ENCODE assay signal across 18 mouse cellular contexts in the genomic region with DNA sequence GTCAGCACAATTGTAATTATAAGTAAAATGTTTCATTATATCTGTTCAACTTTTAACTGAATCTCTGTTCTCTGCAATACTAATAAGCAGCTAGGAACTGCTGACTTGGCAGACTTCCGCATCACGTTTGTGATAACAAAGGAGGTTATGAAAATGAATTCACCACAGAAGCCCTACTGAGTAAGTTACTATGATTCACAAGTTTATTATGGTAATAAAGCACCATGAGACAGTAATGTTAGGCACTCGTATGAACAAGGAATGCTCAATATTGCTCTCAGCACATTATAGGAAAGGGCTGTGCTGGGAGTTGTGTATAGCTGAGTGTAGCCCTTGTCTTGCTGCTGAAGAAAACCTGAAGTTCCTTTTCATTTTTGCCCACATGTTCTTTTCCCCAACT.
"Had no signal": no experiment of that assay in that cellular context is flagged by ENCODE, and none has a peak within 500 bp of the region (broad histone marks: within the 10 kb centered on the region; RNA-seq: fewer than 3 reads in every experiment).

No protein-coding gene starts in this region.

- H3K27me3 ChIP-seq: limb, embryonic 12.5 days; limb, embryonic 15.5 days; midbrain, embryonic 13.5 days had no signal

- H3K27ac ChIP-seq: limb, embryonic 12.5 days; limb, embryonic 15.5 days; liver, embryonic 14.5 days; macrophage; midbrain, embryonic 13.5 days had no signal

- H3K9ac ChIP-seq: limb, embryonic 12.5 days; limb, embryonic 15.5 days; liver, embryonic 14.5 days; liver, postnatal 0 days; lung, embryonic 14.5 days; midbrain, embryonic 13.5 days had no signal

- H3K4me2 ChIP-seq: limb, embryonic 12.5 days; limb, embryonic 15.5 days; liver, embryonic 11.5 days; lung, embryonic 14.5 days; midbrain, embryonic 13.5 days had no signal

- ATAC-seq: liver, postnatal 0 days; lung, postnatal 0 days; midbrain, embryonic 13.5 days had no signal

- DNase-seq: kidney, adult 9 months; kidney, postnatal 14 days; kidney, postnatal 4 days; left cerebral cortex, postnatal 4 days; liver, postnatal 0 days; lung, embryonic 14.5 days; retina, postnatal 1 day; right cerebral cortex, postnatal 25 days; thymus, adult 2 months; thymus, postnatal 14 days; thymus, postnatal 4 days had no signal

- H3K4me1 ChIP-seq: limb, embryonic 12.5 days; limb, embryonic 15.5 days; midbrain, embryonic 13.5 days had no signal

- H3K9me3 ChIP-seq: limb, embryonic 12.5 days; limb, embryonic 15.5 days; midbrain, embryonic 13.5 days had no signal

- H3K4me3 ChIP-seq: limb, embryonic 12.5 days; limb, embryonic 15.5 days; midbrain, embryonic 13.5 days had no signal

- H3K36me3 ChIP-seq: limb, embryonic 12.5 days; limb, embryonic 15.5 days; midbrain, embryonic 13.5 days had no signal
